Mouse (Mus musculus): ENCODE measurements around the gene Krtcap2. TPM values are rescaled to one million over a fixed set of nuclear protein-coding genes. Genes with fewer than 3 reads are reported as not detected.

Gene Krtcap2
- 247 and 271 TPM in 2 replicates for polyA plus RNA-seq (2016; fragmentation: Nextera tagmentation; extraction: Ambion mirVana)

- Histone ChIP-seq H3K9me3 (replicated peaks) (no peaks in the 10 kb centered on the region), H3K4me3 (peak within 1 kb of the TSS; percentile 73), H3K27me3 (no peaks in the 10 kb centered on the region), H3K4me1 (peaks cover 44% of the 10 kb centered on the region), H3K4me2 (replicated peaks) (peak within 1 kb of the TSS; percentile 77), H3K27ac (peak within 1 kb of the TSS; percentile 91), H3K36me3 (peaks cover 26% of the 10 kb centered on the region), H3K9ac (peak within 1 kb of the TSS; percentile 75)
- peak; percentile 49 for ATAC-seq (ENCODE audit: low FRiP score)
- WGBS: 4% methylated on average over 20 of the region's 20 CpGs
These were observed at the start of gene Krtcap2 for GRCm38 (mm10) chr3:89245688-89246171. TSS of gene Krtcap2 (plus strand) at chr3:89245966.

- peak overlapping the region; percentile 82 for H3K27ac ChIP-seq
- peaks cover 10% of the 10 kb centered on the region for H3K4me1 ChIP-seq
- H3K9me3 ChIP-seq (replicated peaks): no peaks in the 10 kb centered on the region
- H3K4me2 ChIP-seq (replicated peaks): peak overlapping the region; percentile 59
- H3K4me3 ChIP-seq: peak overlapping the region; percentile 36
- H3K27me3 ChIP-seq: no peaks in the 10 kb centered on the region
- ATAC-seq (ENCODE audit: low FRiP score): peak; percentile 96
- 10% methylated on average over 33 of the region's 33 CpGs for WGBS
- H3K9ac ChIP-seq: peak overlapping the region; percentile 63
- H3K36me3 ChIP-seq: no peaks in the 10 kb centered on the region
These were observed 49.5 kb upstream of the Krtcap2 start for GRCm38 (mm10) chr3:89195979-89196877.

GRCm38 (mm10) chr3:89199839-89200238 is 45.9 kb upstream of the Krtcap2 start:
- no peak for ATAC-seq (ENCODE audit: low FRiP score)
- H3K4me3 ChIP-seq: no peak overlapping the region
- no peak overlapping the region for H3K9ac ChIP-seq
- no peaks in the 10 kb centered on the region for H3K9me3 ChIP-seq (replicated peaks)
- H3K27me3 ChIP-seq: no peaks in the 10 kb centered on the region
- H3K4me2 ChIP-seq (replicated peaks): no peak overlapping the region
- H3K4me1 ChIP-seq: peaks cover 15% of the 10 kb centered on the region
- 79% methylated on average over 3 of the region's 3 CpGs for WGBS
- H3K27ac ChIP-seq: no peak overlapping the region
- peaks cover 8% of the 10 kb centered on the region for H3K36me3 ChIP-seq

- H3K27ac ChIP-seq: no peak within 1 kb of the TSS
- peak within 1 kb of the TSS; percentile 55 for H3K9ac ChIP-seq
These were observed 43.3 kb upstream of the Krtcap2 start, which contains the start of gene Gba for GRCm38 (mm10) chr3:89202253-89203141. TSS of gene Gba (plus strand) at chr3:89202928.

GRCm38 (mm10) chr3:89203142-89203514 is 42.6 kb upstream of the Krtcap2 start:
- H3K4me2 ChIP-seq (replicated peaks): peak overlapping the region; percentile 75
- peak overlapping the region; percentile 55 for H3K9ac ChIP-seq
- no peaks in the 10 kb centered on the region for H3K27me3 ChIP-seq
- no peak overlapping the region for H3K27ac ChIP-seq
- peaks cover 5% of the 10 kb centered on the region for H3K4me1 ChIP-seq
- ATAC-seq (ENCODE audit: low FRiP score): peak; percentile 49; the same call in 1 of the 2 replicates
- 40% methylated on average over 5 of the region's 5 CpGs for WGBS
- H3K4me3 ChIP-seq: peak overlapping the region; percentile 56
- H3K9me3 ChIP-seq (replicated peaks): no peaks in the 10 kb centered on the region
- peaks cover 40% of the 10 kb centered on the region for H3K36me3 ChIP-seq

More at GRCm38 (mm10) chr3:89202253-89203141, 43.3 kb upstream of the Krtcap2 start, which contains the start of gene Gba:
- Histone ChIP-seq H3K9me3 (replicated peaks) (no peaks in the 10 kb centered on the region), H3K36me3 (peaks cover 34% of the 10 kb centered on the region), H3K4me3 (peak within 1 kb of the TSS; percentile 56), H3K4me2 (replicated peaks) (peak within 1 kb of the TSS; percentile 75), H3K27me3 (no peaks in the 10 kb centered on the region), H3K4me1 (peaks cover 5% of the 10 kb centered on the region)
- ATAC-seq (ENCODE audit: low FRiP score): peak; percentile 85
- 27% methylated on average over 13 of the region's 13 CpGs for WGBS

- H3K9me3 ChIP-seq (replicated peaks): no peaks in the 10 kb centered on the region
- H3K4me1 ChIP-seq: peaks cover 5% of the 10 kb centered on the region
- H3K27ac ChIP-seq: no peak overlapping the region
- H3K4me3 ChIP-seq: no peak overlapping the region
- H3K27me3 ChIP-seq: no peaks in the 10 kb centered on the region
- WGBS: 94% methylated on average over 7 of the region's 7 CpGs
- no peak overlapping the region for H3K9ac ChIP-seq
- H3K36me3 ChIP-seq: peaks cover 70% of the 10 kb centered on the region
- no peak overlapping the region for H3K4me2 ChIP-seq (replicated peaks)
- no peak for ATAC-seq (ENCODE audit: low FRiP score)
These were observed 39.7 kb upstream of the Krtcap2 start for GRCm38 (mm10) chr3:89206079-89206478.

- peaks cover 5% of the 10 kb centered on the region for H3K4me1 ChIP-seq
- H3K27ac ChIP-seq: no peak overlapping the region
- H3K4me3 ChIP-seq: no peak overlapping the region
- H3K36me3 ChIP-seq: peaks cover 70% of the 10 kb centered on the region
- no peaks in the 10 kb centered on the region for H3K27me3 ChIP-seq
- H3K9me3 ChIP-seq (replicated peaks): no peaks in the 10 kb centered on the region
- no peak overlapping the region for H3K4me2 ChIP-seq (replicated peaks)
- H3K9ac ChIP-seq: no peak overlapping the region
- no peak for ATAC-seq (ENCODE audit: low FRiP score)
- 89% methylated on average over 2 of the region's 2 CpGs for WGBS
These were observed 39.1 kb upstream of the Krtcap2 start for GRCm38 (mm10) chr3:89206695-89207094.

- H3K9ac ChIP-seq: no peak overlapping the region
- WGBS: 91% methylated on average over 13 of the region's 13 CpGs
These were observed 37.6 kb upstream of the Krtcap2 start for GRCm38 (mm10) chr3:89208075-89208657.

GRCm38 (mm10) chr3:89208736-89209135 is 37.0 kb upstream of the Krtcap2 start:
- WGBS: 90% methylated on average over 6 of the region's 6 CpGs
- H3K27ac ChIP-seq: no peak overlapping the region
- no peaks in the 10 kb centered on the region for H3K27me3 ChIP-seq
- H3K4me1 ChIP-seq: peaks cover 10% of the 10 kb centered on the region
- no peak overlapping the region for H3K4me3 ChIP-seq
- no peak overlapping the region for H3K9ac ChIP-seq
- H3K4me2 ChIP-seq (replicated peaks): no peak overlapping the region
- no peaks in the 10 kb centered on the region for H3K9me3 ChIP-seq (replicated peaks)
- H3K36me3 ChIP-seq: peaks cover 70% of the 10 kb centered on the region
- ATAC-seq (ENCODE audit: low FRiP score): no peak

More at GRCm38 (mm10) chr3:89208075-89208657, 37.6 kb upstream of the Krtcap2 start:
- Histone ChIP-seq H3K27ac (no peak overlapping the region), H3K9me3 (replicated peaks) (no peaks in the 10 kb centered on the region), H3K4me1 (peaks cover 13% of the 10 kb centered on the region), H3K4me2 (replicated peaks) (no peak overlapping the region), H3K36me3 (peaks cover 70% of the 10 kb centered on the region), H3K27me3 (no peaks in the 10 kb centered on the region), H3K4me3 (no peak overlapping the region)
- no peak for ATAC-seq (ENCODE audit: low FRiP score)

GRCm38 (mm10) chr3:89209731-89210130 is 36.0 kb upstream of the Krtcap2 start:
- H3K4me3 ChIP-seq: no peak overlapping the region
- H3K9me3 ChIP-seq (replicated peaks): no peaks in the 10 kb centered on the region
- H3K27me3 ChIP-seq: no peaks in the 10 kb centered on the region
- H3K36me3 ChIP-seq: peaks cover 63% of the 10 kb centered on the region
- H3K4me2 ChIP-seq (replicated peaks): no peak overlapping the region
- peaks cover 12% of the 10 kb centered on the region for H3K4me1 ChIP-seq
- no peak overlapping the region for H3K27ac ChIP-seq
- 93% methylated on average over 7 of the region's 7 CpGs for WGBS
- ATAC-seq (ENCODE audit: low FRiP score): no peak
- no peak overlapping the region for H3K9ac ChIP-seq

- Histone ChIP-seq H3K4me3 (no peak overlapping the region), H3K9me3 (replicated peaks) (no peaks in the 10 kb centered on the region), H3K27ac (no peak overlapping the region), H3K4me1 (peaks cover 16% of the 10 kb centered on the region), H3K4me2 (replicated peaks) (no peak overlapping the region), H3K27me3 (no peaks in the 10 kb centered on the region), H3K9ac (no peak overlapping the region), H3K36me3 (peaks cover 59% of the 10 kb centered on the region)
- WGBS: 88% methylated on average over 13 of the region's 13 CpGs
- no peak for ATAC-seq (ENCODE audit: low FRiP score)
These were observed 35.6 kb upstream of the Krtcap2 start for GRCm38 (mm10) chr3:89210162-89210561.
